Mouse (Mus musculus): ENCODE measurements around the gene Nop10.

The Nop10 gene

GRCm38 (mm10) chr2:112261748-112262653, at the start of gene Nop10:
Gene Nop10, plus strand, starts transcription at chr2:112261926.
- DNase-seq (ENCODE audit: low spot score in 2 of 2): peak; percentile 76 to 83

GRCm38 (mm10) chr2:112215977-112216376, 45.7 kb upstream of the Nop10 start:
- no peak for DNase-seq (ENCODE audit: low spot score in 2 of 2)

- no peak for DNase-seq (ENCODE audit: low spot score in 2 of 2)
These were observed 44.1 kb upstream of the Nop10 start for GRCm38 (mm10) chr2:112217614-112218013.

- DNase-seq (ENCODE audit: low spot score in 2 of 2): no peak
These were observed 40.8 kb upstream of the Nop10 start for GRCm38 (mm10) chr2:112220880-112221279.

- no peak for DNase-seq (ENCODE audit: low spot score in 2 of 2)
These were observed 39.1 kb upstream of the Nop10 start for GRCm38 (mm10) chr2:112222607-112223006.

GRCm38 (mm10) chr2:112224356-112224755, 37.4 kb upstream of the Nop10 start:
- no peak for DNase-seq (ENCODE audit: low spot score in 2 of 2)

- no peak for DNase-seq (ENCODE audit: low spot score in 2 of 2)
These were observed 29.1 kb upstream of the Nop10 start for GRCm38 (mm10) chr2:112232623-112233022.

- DNase-seq (ENCODE audit: low spot score in 2 of 2): no peak
These were observed 25.1 kb upstream of the Nop10 start for GRCm38 (mm10) chr2:112236620-112237019.

- DNase-seq (ENCODE audit: low spot score in 2 of 2): peak in 1 of 2 experiments; percentile 6
These were observed 23.7 kb upstream of the Nop10 start for GRCm38 (mm10) chr2:112238006-112238405.

- peak; percentile 81 to 91 for DNase-seq (ENCODE audit: low spot score in 2 of 2)
These were observed 22.4 kb upstream of the Nop10 start, which contains the start of gene Lpcat4 for GRCm38 (mm10) chr2:112239212-112239934. Gene Lpcat4, plus strand, starts transcription at chr2:112239468.

- DNase-seq (ENCODE audit: low spot score in 2 of 2): peak in 1 of 2 experiments; percentile 41
These were observed 21.6 kb upstream of the Nop10 start for GRCm38 (mm10) chr2:112239935-112240721.

- peak in 1 of 2 experiments; percentile 8 for DNase-seq (ENCODE audit: low spot score in 2 of 2)
These were observed 19.9 kb upstream of the Nop10 start for GRCm38 (mm10) chr2:112241787-112242186.

- DNase-seq (ENCODE audit: low spot score in 2 of 2): no peak
These were observed 16.4 kb upstream of the Nop10 start for GRCm38 (mm10) chr2:112245307-112245706.

GRCm38 (mm10) chr2:112246193-112246592, 15.5 kb upstream of the Nop10 start:
- DNase-seq (ENCODE audit: low spot score in 2 of 2): no peak

- no peak for DNase-seq (ENCODE audit: low spot score in 2 of 2)
These were observed 14.4 kb upstream of the Nop10 start for GRCm38 (mm10) chr2:112247323-112247722.

GRCm38 (mm10) chr2:112249780-112250453, 11.8 kb upstream of the Nop10 start:
- peak in 1 of 2 experiments; percentile 6 for DNase-seq (ENCODE audit: low spot score in 2 of 2)

- DNase-seq (ENCODE audit: low spot score in 2 of 2): no peak
These were observed 6.8 kb upstream of the Nop10 start for GRCm38 (mm10) chr2:112254675-112255515.

- DNase-seq (ENCODE audit: low spot score in 2 of 2): peak in 1 of 2 experiments; percentile 3
These were observed 2.3 kb upstream of the Nop10 start, which contains the start of gene Nutm1 for GRCm38 (mm10) chr2:112259241-112259962. Gene Nutm1, minus strand, starts transcription at chr2:112259291.

GRCm38 (mm10) chr2:112262779-112263295, 1.1 kb downstream of the Nop10 start:
- peak in 1 of 2 experiments; percentile 7 for DNase-seq (ENCODE audit: low spot score in 2 of 2)

All from frontal cortex, postnatal 10 days (tissue).